Mouse (Mus musculus): Measurements from ENCODE around the gene Gm3604. TPM values are rescaled to one million over a fixed set of nuclear protein-coding genes. Genes with fewer than 3 reads are reported as not detected.
"Not testable (repeated sequence)": the region's sequence is repeated elsewhere in the genome, so short reads cannot be mapped to it uniquely, and the experiment has no call there.

Gm3604 gene
- polyA plus RNA-seq (2014; fragmentation: Nextera tagmentation; extraction: Ambion mirVana), result 4.6 and 5.2 TPM in 2 replicates

DNA sequence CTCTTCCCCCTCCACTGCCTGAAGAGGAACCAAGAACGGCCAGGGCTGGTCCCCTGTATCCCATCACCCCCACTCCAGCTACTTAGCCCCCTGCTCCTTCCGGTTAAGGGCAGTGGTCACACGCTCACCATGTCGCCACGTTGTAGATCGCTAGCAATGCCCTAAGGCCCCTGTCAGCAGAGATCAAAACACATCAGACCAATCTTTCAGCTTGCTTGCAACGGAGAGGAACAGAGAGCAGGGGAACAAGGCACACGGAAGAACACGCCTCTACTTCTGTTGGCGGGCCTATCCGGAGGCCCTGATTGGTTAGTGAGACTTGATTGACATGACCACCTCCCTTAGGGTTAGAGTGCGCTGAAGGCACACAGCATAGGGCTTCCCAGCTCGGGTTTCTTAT lies at the start of gene Gm3604:
Gm3604 (minus strand) TSS at position 226 of the 400 bp plus-strand sequence.
- Histone ChIP-seq H3K4me3 (ENCODE audit: low read depth, low read length) (peak within 1 kb of the TSS; percentile 48), H3K9ac (ENCODE audit: low read depth, low read length) (peak within 1 kb of the TSS; percentile 59; the same call in 1 of the 2 replicates), H3K4me2 (peak within 1 kb of the TSS; percentile 48)
- not testable (repeated sequence) for H3K9me3 ChIP-seq (replicated peaks; ENCODE audit: control insufficient read depth, low read length); ATAC-seq (replicated peaks; ENCODE audit: insufficient number of reproducible peaks, low FRiP score, low TSS enrichment); H3K36me3 ChIP-seq (ENCODE audit: control insufficient read depth, insufficient read depth, low read length); H3K27ac ChIP-seq (ENCODE audit: low read depth, low read length); H3K4me1 ChIP-seq (ENCODE audit: control insufficient read depth, insufficient read depth, low read length); H3K27me3 ChIP-seq (ENCODE audit: control insufficient read depth, insufficient read depth, low read length)
- WGBS (ENCODE audit: insufficient replicate concordance), result 6% methylated on average over 13 of the region's 13 CpGs

DNA sequence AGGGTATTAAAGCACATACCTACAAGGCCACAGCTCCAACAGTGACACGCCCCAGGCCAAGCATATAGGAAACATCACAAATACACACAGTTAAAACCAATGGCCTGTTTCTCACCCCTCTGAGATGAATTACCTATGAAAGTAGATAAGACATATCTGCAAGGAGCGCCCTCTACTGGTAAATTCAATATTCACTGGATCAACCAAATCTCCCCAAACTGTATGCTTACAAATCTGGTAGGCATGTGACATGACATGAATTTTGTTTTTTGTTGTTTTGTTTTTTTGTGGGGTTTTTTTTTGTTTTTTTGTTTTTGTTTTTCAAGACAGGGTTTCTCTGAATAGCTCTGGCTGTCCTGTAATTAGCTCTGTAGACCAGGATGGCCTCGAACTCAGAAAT lies 16.2 kb upstream of the Gm3604 start:
- H3K9me3 ChIP-seq (replicated peaks; ENCODE audit: control insufficient read depth, low read length); H3K9ac ChIP-seq (ENCODE audit: low read depth, low read length); H3K27me3 ChIP-seq (ENCODE audit: control insufficient read depth, insufficient read depth, low read length); H3K4me3 ChIP-seq (ENCODE audit: low read depth, low read length); ATAC-seq (replicated peaks; ENCODE audit: insufficient number of reproducible peaks, low FRiP score, low TSS enrichment); H3K36me3 ChIP-seq (ENCODE audit: control insufficient read depth, insufficient read depth, low read length); H3K4me2 ChIP-seq; H3K4me1 ChIP-seq (ENCODE audit: control insufficient read depth, insufficient read depth, low read length); H3K27ac ChIP-seq (ENCODE audit: low read depth, low read length): not testable (repeated sequence)
- 62% methylated on average over 3 of the region's 3 CpGs for WGBS (ENCODE audit: insufficient replicate concordance)

DNA sequence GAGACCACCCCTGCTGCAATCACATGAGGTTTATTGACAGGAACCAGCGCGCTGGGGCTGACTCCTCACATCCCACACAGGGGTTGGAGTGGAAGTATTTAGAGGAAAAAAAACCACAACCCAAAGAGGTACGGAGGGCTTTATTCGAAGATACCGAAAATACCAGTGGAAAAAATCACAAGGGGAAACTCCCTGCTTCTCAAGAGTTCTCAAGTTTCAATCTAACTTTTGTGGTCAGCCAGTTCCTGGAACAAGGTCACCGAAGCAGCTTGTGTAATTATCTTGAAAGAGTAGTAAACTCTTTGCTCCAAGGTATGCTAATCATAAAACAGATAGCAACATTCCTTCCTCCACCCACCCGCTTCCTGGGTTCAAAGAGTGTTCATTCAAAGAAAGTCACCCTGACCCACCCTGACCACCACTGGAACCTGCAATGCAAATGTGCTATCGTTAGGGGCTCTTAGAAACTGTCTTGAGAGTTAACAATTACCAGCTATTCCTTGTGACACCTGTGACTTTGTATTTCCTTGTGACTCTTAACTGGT lies 7.2 kb upstream of the Gm3604 start:
- not testable (repeated sequence) for H3K4me2 ChIP-seq; H3K36me3 ChIP-seq (ENCODE audit: control insufficient read depth, insufficient read depth, low read length); H3K27me3 ChIP-seq (ENCODE audit: control insufficient read depth, insufficient read depth, low read length); H3K9me3 ChIP-seq (replicated peaks; ENCODE audit: control insufficient read depth, low read length); ATAC-seq (replicated peaks; ENCODE audit: insufficient number of reproducible peaks, low FRiP score, low TSS enrichment); H3K4me3 ChIP-seq (ENCODE audit: low read depth, low read length); H3K9ac ChIP-seq (ENCODE audit: low read depth, low read length); H3K27ac ChIP-seq (ENCODE audit: low read depth, low read length); H3K4me1 ChIP-seq (ENCODE audit: control insufficient read depth, insufficient read depth, low read length)
- 79% methylated on average over 8 of the region's 8 CpGs for WGBS (ENCODE audit: insufficient replicate concordance)

DNA sequence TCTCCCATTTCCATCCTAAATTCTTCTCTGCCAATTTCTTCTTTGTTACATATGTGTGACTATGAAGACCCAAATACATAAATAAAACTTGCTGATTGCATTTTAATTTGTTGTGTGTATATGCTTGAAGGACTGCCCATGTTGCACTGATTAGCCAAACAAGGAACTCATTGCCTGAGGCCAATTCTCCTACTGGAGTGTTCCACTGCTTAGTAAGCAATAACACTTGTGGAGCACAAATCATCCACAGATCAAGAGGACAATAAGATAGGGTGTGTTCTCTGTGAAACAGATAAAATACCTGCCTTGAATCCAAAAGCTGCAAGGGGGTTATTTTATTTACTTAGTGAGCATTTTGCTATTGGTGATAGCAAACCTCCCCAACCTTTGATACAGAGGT lies 51.2 kb downstream of the Gm3604 start:
- ATAC-seq (replicated peaks; ENCODE audit: insufficient number of reproducible peaks, low FRiP score, low TSS enrichment), result no peak
- H3K9me3 ChIP-seq (replicated peaks; ENCODE audit: control insufficient read depth, low read length), result peaks cover 10% of the 10 kb centered on the region; the same call in 1 of the 2 replicates
- H3K4me3 ChIP-seq (ENCODE audit: low read depth, low read length), result no peak overlapping the region
- H3K27me3 ChIP-seq (ENCODE audit: control insufficient read depth, insufficient read depth, low read length), result no peaks in the 10 kb centered on the region
- no peak overlapping the region for H3K9ac ChIP-seq (ENCODE audit: low read depth, low read length)
- H3K4me2 ChIP-seq, result no peak overlapping the region
- no peak overlapping the region for H3K27ac ChIP-seq (ENCODE audit: low read depth, low read length)
- no peaks in the 10 kb centered on the region for H3K4me1 ChIP-seq (ENCODE audit: control insufficient read depth, insufficient read depth, low read length)
- H3K36me3 ChIP-seq (ENCODE audit: control insufficient read depth, insufficient read depth, low read length), result no peaks in the 10 kb centered on the region

DNA sequence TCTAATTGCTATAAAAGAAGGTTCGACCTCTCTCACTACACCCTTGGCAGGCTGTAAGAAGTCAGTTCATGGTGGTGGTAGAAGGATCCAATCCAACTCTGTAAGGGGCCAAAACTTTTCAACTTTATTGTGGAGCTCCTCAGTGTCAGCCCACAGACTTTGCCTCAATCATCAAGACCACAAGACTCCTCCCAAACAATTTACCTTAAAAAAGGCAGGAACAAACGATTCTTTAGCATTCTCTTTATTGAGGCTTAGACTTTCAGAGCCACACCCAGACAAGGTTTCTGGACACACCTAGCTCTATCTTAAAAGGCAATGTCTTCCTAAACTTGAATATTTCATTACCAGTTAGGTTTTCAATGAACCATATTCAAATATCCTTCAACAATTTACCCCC lies 51.6 kb downstream of the Gm3604 start:
- no peaks in the 10 kb centered on the region for H3K4me1 ChIP-seq (ENCODE audit: control insufficient read depth, insufficient read depth, low read length)
- no peak overlapping the region for H3K27ac ChIP-seq (ENCODE audit: low read depth, low read length)
- H3K36me3 ChIP-seq (ENCODE audit: control insufficient read depth, insufficient read depth, low read length), result no peaks in the 10 kb centered on the region
- 76% methylated on average over 2 of the region's 2 CpGs for WGBS (ENCODE audit: insufficient replicate concordance)
- ATAC-seq (replicated peaks; ENCODE audit: insufficient number of reproducible peaks, low FRiP score, low TSS enrichment), result no peak
- H3K27me3 ChIP-seq (ENCODE audit: control insufficient read depth, insufficient read depth, low read length), result no peaks in the 10 kb centered on the region
- H3K4me3 ChIP-seq (ENCODE audit: low read depth, low read length), result no peak overlapping the region
- H3K4me2 ChIP-seq, result no peak overlapping the region
- peaks cover 10% of the 10 kb centered on the region; the same call in 1 of the 2 replicates for H3K9me3 ChIP-seq (replicated peaks; ENCODE audit: control insufficient read depth, low read length)
- H3K9ac ChIP-seq (ENCODE audit: low read depth, low read length), result no peak overlapping the region

Small RNAs within 50 kb of the gene (microRNA-seq; reads per million reads assigned to microRNA genes)
- not detected for gene Gm25933 (ENCODE audit: borderline number of aligned reads)

Other genes starting within 250 kb of the Gm3604 start
- gene Gm49359, start 83.7 kb upstream of the Gm3604 start, polyA plus RNA-seq (2014; fragmentation: Nextera tagmentation; extraction: Ambion mirVana), result 8.9 and 9.0 TPM in 2 replicates
- not detected in 2 replicates for gene Zfp935, start 175.3 kb upstream of the Gm3604 start, polyA plus RNA-seq (2014; fragmentation: Nextera tagmentation; extraction: Ambion mirVana)
- gene Zfp934, start 188.0 kb upstream of the Gm3604 start, polyA plus RNA-seq (2014; fragmentation: Nextera tagmentation; extraction: Ambion mirVana), result 13.7 and 15.3 TPM in 2 replicates
- gene 6720489N17Rik, start 241.0 kb upstream of the Gm3604 start, polyA plus RNA-seq (2014; fragmentation: Nextera tagmentation; extraction: Ambion mirVana), result 9.3 and 10.7 TPM in 2 replicates